Mouse (Mus musculus) ES-Bruce4 (cell line): ENCODE measurements around the gene Pck1. TPM values are rescaled to one million over a fixed set of nuclear protein-coding genes. Genes with fewer than 3 reads are reported as not detected.

Source experiments
- H3K27ac ChIP-seq: 2 replicates; pipeline ENCODE4 v1.5.1; 2012; ENCODE audit warnings: low read length, inconsistent platforms; ENCODE audit not compliant: insufficient read depth
- H3K27me3 ChIP-seq: 2 replicates; pipeline ENCODE4 v1.6.1; 2012; ENCODE audit warnings: mild to moderate bottlenecking, low read length, inconsistent platforms; ENCODE audit not compliant: control insufficient read depth, poor library complexity, insufficient read depth, severe bottlenecking
- H3K36me3 ChIP-seq: 2 replicates; pipeline ENCODE4 v1.6.1; 2012; ENCODE audit warnings: inconsistent platforms, mild to moderate bottlenecking, low read length, moderate library complexity; ENCODE audit not compliant: control insufficient read depth, poor library complexity, insufficient read depth, severe bottlenecking
- H3K4me1 ChIP-seq: one replicate; pipeline ENCODE4 v1.8.1; 2011; ENCODE audit warnings: low read length; ENCODE audit not compliant: control insufficient read depth, insufficient read depth
- H3K4me3 ChIP-seq: 2 replicates; pipeline ENCODE4 v1.5.1; 2011; ENCODE audit warnings: low read depth, mild to moderate bottlenecking, low read length
- H3K9ac ChIP-seq: 2 replicates; pipeline ENCODE4 v1.6.1; 2012; ENCODE audit warnings: low read depth, mild to moderate bottlenecking, inconsistent platforms; ENCODE audit not compliant: poor library complexity, severe bottlenecking
- H3K9me3 ChIP-seq: replicated peaks from 2 replicates; pipeline ENCODE4 v1.6.1; 2012; ENCODE audit warnings: mild to moderate bottlenecking, low read length, inconsistent platforms; ENCODE audit not compliant: control insufficient read depth, poor library complexity, insufficient read depth, severe bottlenecking
- CTCF ChIP-seq: IDR thresholded peaks from one replicate; pipeline ENCODE4 v1.8.1; 2011; ENCODE audit warnings: low read depth, low read length
- EP300 ChIP-seq: IDR thresholded peaks from 2 replicates; pipeline ENCODE4 v1.6.1; 2011; ENCODE audit warnings: low read depth, low read length; ENCODE audit not compliant: insufficient read depth
- POLR2A ChIP-seq: IDR thresholded peaks from one replicate; pipeline ENCODE4 v1.8.1; 2011; ENCODE audit warnings: low read length; ENCODE audit not compliant: insufficient read depth
- polyA plus RNA-seq: library from polyadenylated mRNA; stranded (reverse); fragments of >200 nt; gene quantifications from 2 replicates; pipeline ENCODE4 v1.2.4, GENCODE M21; 2011; ENCODE audit warnings: low read depth; ENCODE audit not compliant: missing spikeins, insufficient read depth, insufficient read length

Pck1 gene
- polyA plus RNA-seq, 1 experiment = not detected

DNA sequence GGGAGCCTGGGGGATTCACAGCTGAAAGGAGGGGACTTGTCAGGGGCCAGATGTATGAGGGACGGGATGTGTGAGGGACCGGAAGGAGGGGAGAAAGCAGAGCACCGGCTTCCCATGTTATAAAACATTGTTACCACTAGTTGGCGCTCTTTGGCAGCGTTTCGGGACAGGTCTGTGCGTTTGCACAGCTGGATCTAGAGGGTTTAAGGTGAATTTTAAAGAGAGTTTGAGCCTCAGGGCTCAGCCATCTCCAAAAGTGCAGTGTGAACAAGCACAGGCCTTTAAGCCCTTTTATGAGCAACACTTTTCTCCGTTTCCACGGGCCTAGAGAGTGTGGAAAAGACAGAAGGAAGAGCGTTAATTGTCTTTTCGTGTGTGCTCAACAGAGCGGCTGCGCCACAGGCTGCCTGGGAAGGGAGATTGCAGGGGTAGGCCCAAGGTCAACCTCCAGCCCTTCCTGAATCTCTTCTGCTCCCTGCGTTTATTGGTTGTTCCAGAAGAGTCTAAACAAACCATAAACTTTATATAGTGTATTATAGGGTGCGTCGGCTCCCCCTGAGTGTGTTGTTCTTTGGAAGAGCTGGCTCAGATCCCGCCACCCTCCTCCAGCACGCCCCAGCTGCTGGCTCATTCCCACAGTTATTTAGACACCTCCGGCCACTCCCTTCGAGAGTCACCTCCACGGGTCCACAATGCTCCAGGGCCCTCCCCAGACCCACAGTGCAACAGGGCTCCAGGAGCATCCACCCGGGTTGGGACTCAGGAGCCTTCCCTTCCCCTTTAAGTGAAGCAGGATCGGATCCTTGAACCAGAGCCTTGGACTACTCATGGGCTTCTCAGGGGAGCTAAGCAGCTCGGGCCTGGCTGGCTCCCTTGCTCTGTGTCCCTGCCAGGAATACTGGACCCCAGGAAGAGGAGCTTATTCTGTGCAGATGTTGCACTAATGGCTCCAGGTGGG, 6.8 kb downstream of the Pck1 start:
- H3K9me3 ChIP-seq = no peaks in the 10 kb centered on the region
- TF ChIP-seq POLR2A = no peak
- TF ChIP-seq CTCF = peak; percentile 90
- H3K27me3 ChIP-seq = no peaks in the 10 kb centered on the region
- H3K4me3 ChIP-seq = no peak overlapping the region
- no peaks in the 10 kb centered on the region for H3K36me3 ChIP-seq
- no peak overlapping the region for H3K9ac ChIP-seq
- no peak overlapping the region for H3K27ac ChIP-seq
- H3K4me1 ChIP-seq = no peaks in the 10 kb centered on the region

DNA sequence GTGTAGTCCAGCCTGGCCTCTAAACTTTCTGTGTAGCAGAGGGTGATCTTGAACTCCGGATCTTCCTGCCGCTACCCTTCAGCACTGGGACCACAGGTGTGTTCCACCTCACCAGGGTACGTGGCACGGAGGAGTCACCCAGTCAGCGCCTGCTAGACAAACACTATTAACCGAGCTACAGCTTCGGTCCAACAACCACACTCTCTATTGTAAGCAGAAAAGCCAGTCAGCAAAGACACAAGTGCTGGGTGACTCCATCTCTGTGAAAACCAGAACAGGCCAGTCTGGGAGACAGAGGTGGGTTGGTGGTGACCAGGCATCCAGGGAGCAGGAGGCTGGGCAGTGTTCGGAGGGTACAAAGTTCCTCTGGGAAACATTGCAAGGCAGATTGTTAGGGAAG, 10.5 kb downstream of the Pck1 start:
- H3K27ac ChIP-seq = no peak overlapping the region
- no peaks in the 10 kb centered on the region for H3K36me3 ChIP-seq
- TF ChIP-seq CTCF (no peak), POLR2A (no peak), EP300 (no peak)
- no peaks in the 10 kb centered on the region for H3K4me1 ChIP-seq
- H3K9ac ChIP-seq = no peak overlapping the region
- no peaks in the 10 kb centered on the region for H3K9me3 ChIP-seq
- no peaks in the 10 kb centered on the region for H3K27me3 ChIP-seq
- H3K4me3 ChIP-seq = no peak overlapping the region

DNA sequence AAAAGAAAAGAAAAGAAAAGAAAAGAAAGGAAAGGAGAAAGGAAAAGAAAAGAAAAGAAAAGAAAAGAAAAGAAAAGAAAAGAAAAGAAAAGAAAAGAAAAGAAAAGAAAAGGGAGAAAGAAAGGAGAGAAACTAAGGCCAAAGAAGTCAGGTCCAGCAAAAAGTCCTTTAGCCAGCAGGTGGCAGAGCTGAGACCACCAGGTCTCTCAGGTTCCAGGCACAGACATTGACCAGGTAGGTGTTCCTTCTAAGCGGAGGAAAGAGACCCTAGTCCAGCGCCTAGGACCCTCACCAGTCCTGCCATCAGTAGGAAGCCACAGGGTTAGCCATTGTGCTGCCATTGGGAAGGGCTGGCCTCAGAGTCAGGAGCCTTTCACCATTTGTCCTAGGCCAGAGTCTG, 11.5 kb downstream of the Pck1 start:
- Histone ChIP-seq H3K36me3 (no peaks in the 10 kb centered on the region), H3K4me3 (no peak overlapping the region), H3K27me3 (no peaks in the 10 kb centered on the region), H3K27ac (no peak overlapping the region), H3K4me1 (no peaks in the 10 kb centered on the region), H3K9me3 (no peaks in the 10 kb centered on the region), H3K9ac (no peak overlapping the region)
- TF ChIP-seq EP300 (no peak), CTCF (peak; percentile 73)

DNA sequence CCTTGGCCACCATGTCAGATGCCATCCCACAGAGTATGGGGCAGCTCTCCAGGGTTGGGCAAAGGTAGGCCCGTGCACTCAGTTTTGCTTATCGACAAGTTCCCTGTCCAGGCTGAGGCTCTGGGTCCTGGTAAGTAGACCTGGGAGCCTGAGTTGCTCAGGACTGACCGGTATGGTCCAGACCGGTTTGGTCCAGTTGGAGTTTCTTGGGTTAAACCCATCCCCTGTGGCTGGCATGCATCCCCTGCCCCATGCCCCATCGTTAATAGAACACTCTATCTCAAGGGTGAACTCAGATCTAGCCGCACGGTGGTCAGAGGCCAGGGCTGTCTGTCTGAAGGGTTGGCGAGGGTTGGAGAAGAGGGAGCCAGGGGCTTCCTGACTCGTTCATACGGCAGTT, 12.1 kb downstream of the Pck1 start:
- H3K9me3 ChIP-seq = no peaks in the 10 kb centered on the region
- TF ChIP-seq CTCF = no peak
- TF ChIP-seq POLR2A = no peak
- TF ChIP-seq EP300 = no peak
- H3K4me3 ChIP-seq = no peak overlapping the region
- no peaks in the 10 kb centered on the region for H3K27me3 ChIP-seq
- H3K27ac ChIP-seq = no peak overlapping the region
- H3K36me3 ChIP-seq = no peaks in the 10 kb centered on the region
- H3K9ac ChIP-seq = no peak overlapping the region
- H3K4me1 ChIP-seq = no peaks in the 10 kb centered on the region

DNA sequence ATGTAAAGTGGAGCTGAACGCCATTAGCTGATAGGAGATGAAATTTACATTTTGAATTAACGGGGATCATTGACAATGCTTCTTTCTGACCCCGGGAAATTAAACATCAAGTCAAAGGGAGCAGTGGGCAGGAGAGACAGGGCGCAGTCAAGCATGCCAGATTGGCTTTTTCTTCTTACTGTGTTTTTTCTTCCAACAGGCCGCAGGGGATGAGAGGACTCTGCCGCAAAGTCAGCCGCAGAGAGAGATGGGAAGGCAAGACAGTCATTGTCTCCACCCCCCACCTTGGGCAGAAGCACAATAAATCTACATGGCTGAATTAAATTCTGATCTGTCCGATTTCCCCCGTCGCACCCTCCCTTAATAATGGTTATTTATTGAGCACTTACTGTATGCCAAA, 12.5 kb downstream of the Pck1 start:
- H3K9me3 ChIP-seq = no peaks in the 10 kb centered on the region
- no peak overlapping the region for H3K4me3 ChIP-seq
- H3K9ac ChIP-seq = no peak overlapping the region
- H3K27ac ChIP-seq = no peak overlapping the region
- no peaks in the 10 kb centered on the region for H3K27me3 ChIP-seq
- H3K4me1 ChIP-seq = no peaks in the 10 kb centered on the region
- no peaks in the 10 kb centered on the region for H3K36me3 ChIP-seq
- no peak for TF ChIP-seq POLR2A
- no peak for TF ChIP-seq EP300
- TF ChIP-seq CTCF = no peak

DNA sequence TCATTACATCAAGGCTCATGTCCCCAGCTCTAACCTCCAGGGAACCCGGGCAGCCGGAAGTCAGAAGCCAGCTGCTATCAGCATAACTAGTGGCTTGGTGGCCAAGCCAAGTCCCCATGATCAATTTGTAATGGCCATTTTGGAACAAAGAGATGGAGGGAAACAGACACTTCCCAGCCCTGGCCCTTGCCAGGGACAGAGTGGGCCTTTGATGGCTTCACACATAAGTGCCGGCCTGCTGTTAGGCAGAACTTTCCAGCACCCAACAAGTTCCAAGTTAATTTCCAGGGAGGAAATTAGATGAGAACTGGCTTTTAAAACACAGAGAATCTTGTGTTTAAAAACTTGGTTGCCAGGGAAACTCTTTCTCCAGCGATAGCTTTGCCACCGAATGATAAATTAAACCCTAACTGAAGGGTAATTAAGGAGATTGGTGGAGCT, 15.6 kb downstream of the Pck1 start:
- Histone ChIP-seq H3K27ac (no peak overlapping the region), H3K36me3 (no peaks in the 10 kb centered on the region), H3K4me3 (no peak overlapping the region), H3K27me3 (no peaks in the 10 kb centered on the region), H3K4me1 (no peaks in the 10 kb centered on the region), H3K9me3 (no peaks in the 10 kb centered on the region), H3K9ac (no peak overlapping the region)
- TF ChIP-seq POLR2A (no peak), CTCF (no peak), EP300 (no peak)
